Mouse (Mus musculus): ENCODE data around the gene Gpr19.
A peak's percentile ranks its signal among the peaks of the same experiment; 100 is the strongest.

Gene Gpr19

DNA sequence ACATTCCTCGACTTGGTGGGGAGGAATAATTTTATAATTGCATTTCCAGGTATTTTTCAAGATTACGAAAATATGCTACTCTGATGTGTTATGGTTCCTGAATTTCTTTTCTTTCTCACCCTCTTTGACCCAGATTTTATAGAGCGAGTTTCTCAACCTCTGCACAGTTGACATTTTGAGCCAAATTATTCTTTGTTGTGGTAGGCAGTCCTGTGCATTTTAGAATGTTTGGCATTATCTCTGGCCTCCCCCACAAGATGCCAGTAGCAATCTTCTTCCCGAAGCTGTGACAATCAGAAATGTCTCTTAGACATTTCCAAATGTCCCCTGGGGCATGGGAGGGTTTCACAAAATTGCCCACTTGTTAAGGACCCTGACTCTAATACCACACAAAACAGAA is 25.3 kb upstream of the Gpr19 start:
- no peak for DNase-seq (ENCODE audit: extremely low spot score, low spot score)

DNA sequence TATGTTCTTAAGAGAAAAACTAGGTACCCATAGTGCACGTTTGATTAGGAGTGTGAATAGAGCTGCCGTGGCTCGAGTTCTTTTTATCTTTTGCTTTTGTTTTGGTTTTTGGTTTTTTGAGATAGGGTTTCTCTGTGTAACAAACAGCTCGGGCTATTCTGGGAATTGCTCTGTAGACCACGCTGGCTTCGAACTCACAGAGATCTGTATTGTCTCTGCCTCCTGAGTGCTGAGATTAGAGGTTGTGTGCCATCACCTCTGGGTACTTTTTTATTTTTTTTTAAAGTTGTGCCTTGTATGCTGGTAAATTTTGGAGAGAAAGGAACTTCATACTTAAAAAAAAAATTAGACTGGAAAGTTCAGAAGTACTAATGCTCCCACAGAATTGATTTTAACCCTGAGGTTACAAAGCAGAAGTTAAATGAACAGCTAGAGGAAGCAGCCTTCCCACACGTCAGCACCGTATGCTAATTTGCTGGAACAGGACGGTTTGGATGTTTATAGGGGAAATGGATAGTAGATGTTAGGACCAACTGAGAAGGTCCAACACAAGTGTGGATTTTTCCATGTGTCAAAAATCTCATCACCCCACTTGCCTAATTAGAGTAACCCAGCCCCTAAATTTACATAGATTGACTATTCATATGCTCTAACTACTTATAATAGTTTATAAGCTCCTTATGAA is 24.3 kb upstream of the Gpr19 start:
- DNase-seq (ENCODE audit: extremely low spot score, low spot score): no peak

DNA sequence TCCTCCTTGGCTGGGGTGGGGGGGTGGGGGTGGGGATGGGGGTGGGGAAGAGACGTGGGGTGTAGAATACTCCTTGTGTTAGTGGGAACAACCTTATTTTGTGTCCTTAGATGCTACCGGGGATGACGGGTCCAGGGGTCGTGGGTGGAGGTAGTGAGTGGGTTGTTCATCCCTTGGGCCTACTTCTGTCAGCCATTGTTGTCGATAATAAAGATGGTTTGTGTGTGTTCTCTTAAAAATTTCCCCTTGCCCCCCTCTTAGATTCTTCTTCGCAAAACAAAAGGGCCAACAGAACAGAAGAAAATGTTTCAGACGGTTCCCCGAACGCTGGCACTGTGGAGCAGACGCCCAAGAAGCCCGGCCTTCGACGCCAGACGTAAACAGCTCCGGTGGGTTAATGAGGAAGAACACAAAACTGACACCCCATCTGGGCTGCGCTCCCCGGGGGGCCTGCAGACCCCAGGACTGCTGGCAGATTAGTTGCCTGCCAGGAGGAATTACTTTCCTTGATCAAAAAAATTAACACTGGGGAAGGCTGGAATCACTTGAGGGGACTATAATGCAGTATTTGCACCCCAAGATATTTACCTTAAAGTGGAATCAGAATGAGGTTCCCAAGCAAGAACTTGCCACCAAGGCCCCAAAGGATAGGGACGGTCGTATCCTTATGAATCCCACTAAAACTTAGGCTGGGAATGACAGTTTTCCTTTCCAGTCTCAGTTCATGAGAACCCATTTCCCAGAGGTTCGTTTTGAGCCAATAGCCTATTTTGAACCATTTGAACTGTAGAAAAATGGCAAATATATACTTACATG is 23.5 kb upstream of the Gpr19 start:
- DNase-seq (ENCODE audit: extremely low spot score, low spot score): no peak

DNA sequence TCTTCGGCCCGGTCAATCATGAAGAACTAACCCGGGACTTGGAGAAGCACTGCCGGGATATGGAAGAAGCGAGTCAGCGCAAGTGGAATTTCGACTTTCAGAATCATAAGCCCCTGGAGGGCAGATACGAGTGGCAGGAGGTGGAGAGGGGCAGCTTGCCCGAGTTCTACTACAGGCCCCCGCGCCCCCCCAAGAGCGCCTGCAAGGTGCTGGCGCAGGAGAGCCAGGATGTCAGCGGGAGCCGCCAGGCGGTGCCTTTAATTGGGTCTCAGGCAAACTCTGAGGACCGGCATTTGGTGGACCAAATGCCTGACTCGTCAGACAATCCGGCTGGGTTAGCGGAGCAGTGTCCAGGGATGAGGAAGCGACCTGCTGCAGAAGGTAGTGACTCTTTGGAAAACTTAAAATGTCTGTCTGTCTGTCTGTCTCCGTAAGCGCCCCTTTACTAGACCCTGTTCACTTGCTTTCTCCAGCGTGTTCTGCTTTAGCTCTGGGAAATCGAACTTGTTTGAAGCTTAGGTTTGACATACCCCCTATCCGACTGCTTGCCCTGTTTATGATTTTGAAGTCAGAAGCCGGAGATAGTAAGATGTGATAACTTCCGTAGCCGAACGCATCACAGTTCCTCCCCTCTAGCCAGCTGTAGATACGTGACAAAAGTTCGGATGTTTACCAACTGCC is 22.8 kb upstream of the Gpr19 start:
- peak; percentile 63 for DNase-seq (ENCODE audit: extremely low spot score, low spot score)

DNA sequence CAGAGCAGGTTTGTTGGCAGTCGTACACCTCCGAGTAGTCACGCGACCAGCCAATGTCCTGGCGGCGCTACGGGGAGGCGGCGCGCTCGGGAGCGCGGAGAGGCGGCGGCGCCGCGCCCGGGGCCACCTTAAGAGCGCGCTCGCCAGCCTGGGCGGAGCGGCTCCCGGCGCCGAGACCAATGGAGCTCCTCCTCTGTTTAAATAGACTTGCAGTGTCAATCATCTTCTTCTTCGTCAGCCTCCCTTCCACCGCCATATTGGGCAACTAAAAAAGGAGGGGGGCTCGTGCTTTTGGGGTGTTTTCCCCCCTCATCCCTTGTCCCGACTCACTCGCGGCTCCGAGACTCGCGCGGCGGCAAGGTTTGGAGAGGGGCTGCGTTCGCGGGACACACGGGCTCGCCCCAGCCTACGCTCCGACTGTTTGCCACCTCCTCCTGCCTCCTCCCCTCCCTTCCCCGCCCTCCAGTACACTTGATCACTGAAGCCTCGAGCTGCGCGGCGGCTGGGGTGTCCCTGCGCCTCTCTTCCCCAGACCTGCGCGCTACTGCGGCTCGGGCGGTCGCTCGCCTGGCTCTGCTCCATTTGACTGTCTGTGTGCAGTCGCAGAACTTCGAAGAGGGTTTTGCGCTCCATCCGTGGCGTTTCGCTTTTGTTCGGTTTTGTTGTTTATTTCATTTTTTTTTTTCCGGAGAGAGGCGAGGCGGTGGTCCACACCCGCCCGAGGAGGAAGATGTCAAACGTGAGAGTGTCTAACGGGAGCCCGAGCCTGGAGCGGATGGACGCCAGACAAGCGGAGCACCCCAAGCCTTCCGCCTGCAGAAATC is 22.0 kb upstream of the Gpr19 start, which contains the start of gene Cdkn1b:
Gene Cdkn1b, plus strand, starts transcription at position 212 of the 824 bp plus-strand sequence.
- peak; percentile 88 for DNase-seq (ENCODE audit: extremely low spot score, low spot score)

DNA sequence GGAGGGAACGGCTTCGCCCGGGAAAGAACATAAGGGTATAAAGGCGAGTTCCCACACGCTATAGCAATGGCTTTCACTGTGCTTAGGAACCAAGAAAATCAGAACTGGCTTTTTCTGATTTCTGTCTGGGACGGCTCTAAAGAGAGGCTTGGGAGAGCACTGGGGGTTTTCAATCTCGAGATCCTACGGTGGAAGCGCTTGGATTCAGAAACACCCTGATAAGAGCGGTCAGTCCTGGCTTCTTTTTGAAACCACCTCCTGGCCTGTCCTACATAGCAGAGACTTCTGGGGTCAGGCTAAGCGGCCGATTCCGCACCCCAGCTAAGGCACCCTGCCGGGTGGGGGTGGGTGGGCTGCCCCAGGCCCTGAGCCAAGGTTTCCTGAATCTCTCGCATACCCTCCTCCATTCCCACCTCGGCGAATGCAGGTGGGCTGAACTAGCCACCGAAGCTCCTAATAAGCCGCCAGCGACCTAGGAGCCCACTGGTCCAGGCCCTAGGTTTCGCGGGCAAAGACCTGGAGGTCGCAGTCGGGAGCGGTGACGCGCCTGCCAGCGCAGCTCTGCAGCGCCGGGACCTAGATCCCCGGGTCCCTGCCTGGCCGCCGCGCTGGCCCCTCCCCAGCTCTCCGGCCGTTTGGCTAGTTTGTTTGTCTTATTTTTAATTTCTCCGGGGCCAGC is 21.3 kb upstream of the Gpr19 start:
- DNase-seq (ENCODE audit: extremely low spot score, low spot score): no peak

DNA sequence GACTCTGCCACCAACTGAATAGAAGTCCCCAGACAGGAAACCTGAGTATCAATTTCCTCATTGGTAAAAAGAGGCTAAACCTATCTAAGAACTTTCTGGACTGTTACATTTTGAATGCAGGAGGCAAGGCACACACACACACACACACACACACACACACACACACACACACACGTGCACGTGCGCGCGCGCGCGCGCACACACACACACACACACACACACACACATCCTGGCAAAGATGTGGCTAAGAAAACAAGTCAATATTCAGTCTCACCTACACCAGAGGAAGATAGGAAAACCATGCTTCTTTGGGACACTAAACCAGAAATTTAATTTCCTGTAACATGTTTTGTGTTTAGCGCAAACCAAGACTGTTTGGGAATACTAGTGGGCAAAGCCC is 20.4 kb upstream of the Gpr19 start:
- no peak for DNase-seq (ENCODE audit: extremely low spot score, low spot score)

DNA sequence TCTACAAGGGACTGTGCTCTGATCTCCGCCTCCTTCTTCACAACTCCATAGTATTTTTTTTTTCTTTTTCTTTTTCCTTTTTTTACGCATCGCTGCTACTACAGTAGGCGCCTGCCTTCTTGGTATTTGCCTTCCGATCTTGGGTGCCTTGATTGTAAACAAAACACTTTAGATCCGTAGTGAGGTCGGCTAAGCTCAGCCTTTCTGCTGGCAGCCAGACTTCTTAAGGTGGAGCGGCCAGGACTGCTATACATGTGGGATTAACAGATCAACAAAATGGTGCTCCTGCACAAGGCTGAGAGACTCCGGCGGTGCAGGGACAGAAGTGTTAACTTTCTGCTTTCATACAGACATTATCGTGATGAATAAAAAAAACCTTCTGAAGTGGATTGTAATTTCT is 18.7 kb upstream of the Gpr19 start:
- DNase-seq (ENCODE audit: extremely low spot score, low spot score): peak; percentile 42

DNA sequence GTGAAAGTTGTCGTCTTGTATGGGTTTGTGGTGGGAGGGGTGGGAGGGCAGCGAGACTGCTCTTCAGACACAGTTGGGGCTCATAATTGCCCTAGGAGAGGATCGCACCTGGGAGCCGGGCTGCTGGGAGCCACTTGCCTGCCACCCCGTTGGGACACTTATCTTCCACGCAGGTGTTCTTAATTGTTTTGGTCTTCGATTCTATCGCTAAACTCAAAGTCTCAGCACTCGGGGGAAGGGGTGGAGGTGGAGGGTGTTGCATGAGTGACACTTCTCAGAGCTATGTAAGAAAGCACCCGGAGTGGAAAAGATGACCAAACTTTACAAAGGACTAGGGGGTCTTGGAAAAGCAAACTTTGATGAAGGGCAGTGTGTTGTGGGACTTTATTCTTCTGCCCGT is 18.3 kb upstream of the Gpr19 start:
- DNase-seq (ENCODE audit: extremely low spot score, low spot score): peak; percentile 39

DNA sequence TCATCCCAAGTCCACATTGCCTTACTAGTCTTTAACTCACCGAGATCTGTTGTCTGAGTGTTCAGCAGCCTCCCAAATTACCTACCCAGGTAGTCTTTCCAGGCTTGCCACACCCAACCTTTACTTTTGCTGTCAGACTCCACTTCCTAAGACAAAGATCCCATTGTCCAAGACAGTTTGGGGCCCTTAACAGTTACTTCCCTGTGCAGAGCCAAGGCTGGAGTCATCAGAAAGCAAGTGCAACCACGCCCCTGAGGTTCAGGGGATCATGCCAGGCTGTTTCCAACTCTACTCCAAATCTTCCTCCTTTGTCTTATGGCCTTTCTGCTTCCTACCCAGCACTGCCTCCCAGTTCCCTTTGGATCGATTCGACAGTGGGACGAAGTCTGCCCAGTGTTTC is 16.1 kb upstream of the Gpr19 start:
- no peak for DNase-seq (ENCODE audit: extremely low spot score, low spot score)

DNA sequence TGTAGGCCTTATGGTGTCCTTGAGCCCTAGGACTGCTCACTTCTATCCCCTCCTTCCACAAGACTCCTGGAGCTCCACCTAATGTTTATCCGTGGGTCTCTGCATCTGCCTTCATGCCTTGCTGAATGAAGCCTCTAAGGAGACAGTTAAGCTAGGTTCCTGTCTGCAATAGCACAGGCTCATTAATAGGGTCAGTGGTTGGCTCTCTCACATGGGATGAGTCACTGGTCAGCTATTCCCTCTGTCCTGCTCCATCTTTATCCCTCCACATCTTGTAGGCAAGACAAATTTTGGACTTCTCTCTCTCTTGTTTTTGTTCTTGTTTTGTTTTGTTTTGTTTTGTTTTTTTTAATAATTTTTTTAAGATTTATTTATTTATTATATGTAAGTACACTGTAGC is 7.4 kb upstream of the Gpr19 start:
- no peak for DNase-seq (ENCODE audit: extremely low spot score, low spot score)

DNA sequence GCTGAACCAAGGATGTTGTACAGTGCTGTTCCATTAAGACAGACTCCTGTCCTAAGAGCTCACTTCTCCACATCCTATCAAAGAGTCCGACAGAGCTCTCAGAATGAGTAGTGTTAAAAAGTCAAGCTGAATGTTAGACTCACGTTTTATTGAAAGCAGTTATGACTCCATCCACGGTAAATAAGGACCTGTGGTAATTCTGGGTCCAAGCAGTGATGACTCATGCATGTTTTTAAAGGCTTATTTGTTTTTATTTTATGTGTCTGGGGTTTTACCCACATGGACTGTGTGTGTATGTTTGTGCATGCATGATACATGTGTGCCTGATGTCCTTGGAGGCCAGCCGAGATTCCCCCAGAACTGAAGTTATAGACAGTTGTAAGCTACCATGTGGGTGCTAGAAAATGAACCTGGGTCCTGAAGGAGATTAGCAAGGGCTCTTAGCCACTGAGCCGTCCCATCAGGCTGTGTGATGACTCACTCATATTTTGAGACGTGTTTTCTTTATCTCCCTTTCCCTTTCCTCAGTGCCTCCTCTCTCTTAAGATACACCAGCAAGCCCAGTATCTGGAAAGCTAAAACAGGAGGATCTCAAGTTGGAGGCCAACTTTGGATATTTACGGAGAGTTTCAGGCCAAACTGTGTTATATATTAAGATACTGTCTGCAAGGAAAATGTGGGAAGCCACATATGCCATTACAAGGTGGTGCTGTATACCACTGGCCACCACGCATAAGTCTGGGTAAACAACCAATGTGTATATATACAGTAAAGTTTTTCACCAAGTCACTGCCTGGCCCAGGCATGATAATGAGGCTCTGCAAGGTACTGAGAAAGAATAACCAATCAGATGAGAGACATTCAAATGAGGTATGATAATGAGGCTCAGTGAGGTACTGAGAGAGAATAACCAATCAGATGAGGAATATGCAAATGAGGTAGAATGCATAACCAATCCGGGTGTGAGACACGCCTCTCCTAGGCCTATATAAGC is 5.8 kb upstream of the Gpr19 start:
- DNase-seq (ENCODE audit: extremely low spot score, low spot score): no peak

DNA sequence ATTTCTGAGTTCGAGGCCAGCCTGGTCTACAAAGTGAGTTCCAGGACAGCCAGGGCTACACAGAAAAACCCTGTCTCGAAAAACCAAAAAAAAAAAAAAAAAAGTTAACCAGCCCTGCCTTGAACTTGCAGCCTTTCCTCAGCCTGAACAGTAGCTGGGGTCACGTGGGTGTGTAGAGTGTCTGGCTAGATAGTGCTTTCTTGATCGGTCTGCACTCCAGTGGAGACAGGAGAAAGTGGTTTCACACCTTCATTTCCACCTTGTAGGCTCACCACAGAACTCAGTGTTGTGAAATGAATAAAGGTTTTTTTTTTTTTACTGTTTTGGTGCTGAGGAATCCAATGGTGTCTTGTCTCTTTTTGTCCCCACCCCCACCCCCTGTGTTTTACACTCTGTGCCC is 5.0 kb upstream of the Gpr19 start:
- no peak for DNase-seq (ENCODE audit: extremely low spot score, low spot score)

DNA sequence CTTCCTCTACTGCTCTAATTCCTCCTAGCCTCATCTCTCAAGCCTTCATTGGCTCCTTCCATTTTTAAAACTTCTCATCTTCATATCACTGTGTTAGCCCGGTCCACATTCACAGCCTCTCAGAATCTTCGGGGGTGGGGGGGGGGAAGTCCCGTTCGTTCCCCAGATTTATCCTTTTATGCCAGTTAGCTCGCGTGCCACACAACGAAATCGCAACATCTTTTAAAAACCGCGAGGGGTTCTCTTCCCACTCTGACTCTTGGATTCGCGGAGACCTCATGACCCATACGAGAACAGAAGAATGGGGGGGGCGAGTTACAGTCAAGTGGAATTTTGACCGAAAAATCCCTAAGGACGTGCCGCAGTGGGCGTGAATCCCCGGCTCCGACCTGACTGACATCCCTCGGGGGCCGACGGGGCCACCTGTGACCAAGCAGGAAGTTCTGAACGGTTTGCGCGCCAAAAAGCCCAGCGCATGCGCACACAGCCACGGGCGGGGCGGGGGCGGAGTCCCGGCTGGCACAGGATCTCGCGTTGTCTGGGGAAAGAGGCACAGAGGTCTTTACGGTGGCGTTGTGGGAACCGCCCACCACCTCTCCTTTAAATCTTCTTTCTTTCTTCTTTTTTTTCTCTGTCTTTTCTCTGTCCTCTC is 809 bp downstream of the Gpr19 start:
- peak; percentile 100 for DNase-seq (ENCODE audit: extremely low spot score, low spot score)

DNA sequence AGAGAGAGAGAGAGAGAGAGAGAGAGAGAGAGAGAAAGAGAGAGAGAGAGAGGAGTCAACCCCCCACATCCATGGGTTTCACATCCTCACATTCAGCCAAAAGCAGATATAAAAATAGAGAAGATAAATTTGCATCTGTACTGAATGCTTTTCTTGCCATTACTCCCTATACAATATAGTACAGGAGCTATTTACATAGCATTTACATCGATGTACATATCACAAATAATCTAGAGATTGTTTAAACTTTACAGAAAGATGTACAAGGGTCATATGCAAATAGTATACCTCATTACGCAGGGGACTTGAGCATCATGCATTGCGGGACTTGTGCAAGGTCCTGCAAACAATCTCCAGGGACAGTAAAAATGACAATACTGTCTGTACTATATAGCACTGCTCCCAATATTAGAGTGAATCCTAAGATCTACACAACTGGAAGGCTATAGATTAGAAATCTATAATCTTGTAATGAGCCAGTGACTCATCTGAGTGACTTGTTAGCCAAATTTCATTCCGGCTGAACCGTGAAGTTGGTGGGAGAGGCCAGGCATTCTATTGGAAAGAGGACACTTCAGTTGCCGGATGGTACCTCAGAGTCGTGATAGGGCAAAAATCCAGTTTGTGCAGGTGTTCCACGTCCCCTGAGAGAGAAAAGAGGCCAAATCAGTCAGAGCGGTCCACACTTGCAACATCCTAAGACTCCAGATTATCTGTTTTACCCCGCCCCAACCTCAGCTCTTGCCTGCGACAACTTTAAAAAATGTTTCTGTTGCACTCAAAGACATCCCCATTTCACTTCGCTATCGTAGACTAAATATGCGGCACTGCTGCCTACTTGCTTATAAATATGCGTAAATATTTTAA is 1.6 kb downstream of the Gpr19 start:
- no peak for DNase-seq (ENCODE audit: extremely low spot score, low spot score)

DNA sequence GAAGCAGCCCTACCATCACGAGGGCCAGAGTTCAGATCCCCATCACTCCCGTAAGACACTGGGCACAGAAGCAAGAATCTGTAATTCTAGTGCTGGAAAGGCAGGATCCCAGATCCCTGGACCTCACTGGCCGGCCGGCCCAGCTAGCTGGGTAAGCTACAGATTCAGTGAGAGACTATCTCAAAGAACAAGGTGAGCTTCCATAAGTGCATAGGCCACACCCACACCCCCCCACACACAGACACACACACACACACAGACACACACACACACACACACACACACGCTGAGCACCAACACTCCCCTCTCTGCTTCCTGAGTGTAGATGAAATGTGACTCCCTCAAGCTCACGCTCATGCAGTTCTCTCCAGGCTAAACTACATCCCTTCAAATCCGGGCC is 7.9 kb downstream of the Gpr19 start:
- no peak for DNase-seq (ENCODE audit: extremely low spot score, low spot score)

DNA sequence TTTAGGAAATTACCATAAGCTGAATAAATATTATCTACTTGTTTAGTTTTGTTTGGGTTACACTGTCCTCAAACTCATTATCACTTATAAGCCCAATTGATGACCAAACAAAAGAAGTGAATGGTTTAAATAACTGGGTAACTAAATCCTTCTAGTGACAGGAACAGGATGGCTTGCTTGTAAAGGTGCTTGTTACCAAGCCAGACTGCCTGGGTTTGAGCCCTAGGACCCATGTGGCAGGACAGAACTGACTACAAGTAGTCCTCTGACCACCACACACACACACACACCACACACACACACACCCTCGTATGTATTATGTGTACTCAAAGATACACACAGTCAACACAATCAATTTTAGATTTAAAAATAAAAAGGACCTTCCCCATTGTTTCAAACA is 8.6 kb downstream of the Gpr19 start:
- DNase-seq (ENCODE audit: extremely low spot score, low spot score): no peak

DNA sequence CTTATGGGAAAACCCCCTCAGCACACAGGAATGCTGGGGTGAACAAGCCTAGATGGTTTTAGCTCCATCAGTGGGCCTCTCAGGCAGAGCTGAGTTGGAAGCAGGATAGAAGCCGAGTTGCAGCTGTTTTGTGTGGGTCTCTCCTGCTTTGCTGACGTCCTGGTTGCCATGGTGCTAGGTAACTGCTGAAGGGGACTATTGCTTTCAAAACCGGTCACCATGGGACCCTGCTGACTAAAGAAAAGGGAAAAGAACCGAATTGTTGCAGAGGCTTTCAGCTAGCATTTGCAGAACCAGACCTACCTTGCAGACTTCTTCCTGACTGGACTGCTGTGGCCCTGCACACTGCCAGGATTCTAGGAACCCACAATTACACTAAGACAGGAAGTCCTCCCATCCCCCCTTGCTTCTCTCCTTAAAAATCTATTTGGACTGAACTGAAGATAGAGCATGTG is 9.8 kb downstream of the Gpr19 start:
- peak; percentile 36 for DNase-seq (ENCODE audit: extremely low spot score, low spot score)

All from neural tube, embryonic 10.5 days (tissue).